Mouse (Mus musculus) midbrain, embryonic 13.5 days (tissue): ENCODE measurements around the gene Foxa2. TPM values are rescaled to one million over a fixed set of nuclear protein-coding genes. Genes with fewer than 3 reads are reported as not detected.

ENCODE experiments used
- ATAC-seq: fragments of 200-750 bp; cut with Nextera tagmentation; 2 replicates; pipeline ENCODE4 v1.8.0; 2017; ENCODE audit warnings: mild to moderate bottlenecking, moderate TSS enrichment, moderate library complexity
- H3K27ac ChIP-seq: fragments of 300-500 bp; sonication (generic); 2 replicates; pipeline ENCODE4 v1.5.1; 2015; ENCODE audit warnings: inconsistent platforms, mild to moderate bottlenecking, moderate library complexity
- H3K27me3 ChIP-seq: fragments of 300-500 bp; sonication (generic); 2 replicates; pipeline ENCODE4 v1.6.1; 2015; ENCODE audit warnings: mild to moderate bottlenecking, inconsistent platforms
- H3K36me3 ChIP-seq: fragments of 300-500 bp; sonication (generic); 2 replicates; pipeline ENCODE4 v1.6.1; 2015; ENCODE audit warnings: mild to moderate bottlenecking, inconsistent platforms
- H3K4me1 ChIP-seq: fragments of 300-500 bp; sonication (generic); replicated peaks from 2 replicates; pipeline ENCODE4 v1.6.1; 2015; ENCODE audit warnings: inconsistent platforms
- H3K4me2 ChIP-seq: fragments of 300-500 bp; sonication (generic); replicated peaks from 2 replicates; pipeline ENCODE4 v1.6.1; 2015; ENCODE audit warnings: moderate library complexity, mild to moderate bottlenecking, inconsistent platforms
- H3K4me3 ChIP-seq: fragments of 300-500 bp; sonication (generic); replicated peaks from 2 replicates; pipeline ENCODE4 v1.5.1; 2015; ENCODE audit warnings: mild to moderate bottlenecking, inconsistent platforms
- H3K9ac ChIP-seq: fragments of 300-500 bp; sonication (generic); replicated peaks from 2 replicates; pipeline ENCODE4 v1.6.1; 2015; ENCODE audit warnings: mild to moderate bottlenecking, inconsistent platforms
- H3K9me3 ChIP-seq: fragments of 300-500 bp; sonication (generic); 2 replicates; pipeline ENCODE4 v1.6.1; 2016; ENCODE audit warnings: mild to moderate bottlenecking, inconsistent platforms
- WGBS: fragments of 180-500 bp; shearing (Covaris S2); methylation state at CpG from one replicate; pipeline ENCODE4 v1.1.7; 2015; 5-methylcytosine and 5-hydroxymethylcytosine counted together
- polyA plus RNA-seq: library from polyadenylated mRNA; unstranded; fragments of >200 nt; fragmentation: Nextera tagmentation; extraction: Ambion mirVana; gene quantifications from 2 replicates; pipeline ENCODE4 v1.2.1, GENCODE M21; 2015

Gene Foxa2
- polyA plus RNA-seq, 1 experiment from 2014 or later = 9.2 TPM

- Histone ChIP-seq H3K4me1 (peaks cover 20% of the 10 kb centered on the region), H3K4me3 (peak overlapping the region; percentile 33), H3K9ac (0 out of 2 replicates have a peak overlapping the region, but pooled peaks have one; percentile 11), H3K9me3 (no peaks in the 10 kb centered on the region), H3K4me2 (peak overlapping the region; percentile 34; the same call in 1 of the 2 replicates), H3K36me3 (no peaks in the 10 kb centered on the region), H3K27ac (peak overlapping the region; percentile 75), H3K27me3 (peaks cover 100% of the 10 kb centered on the region)
- no peak; the same call in 1 of the 2 replicates for ATAC-seq
- WGBS = 1% methylated on average over 25 of the region's 25 CpGs
Observed at GRCm38 (mm10) chr2:148045543-148045936, 1.2 kb downstream of the Foxa2 start.

DNA sequence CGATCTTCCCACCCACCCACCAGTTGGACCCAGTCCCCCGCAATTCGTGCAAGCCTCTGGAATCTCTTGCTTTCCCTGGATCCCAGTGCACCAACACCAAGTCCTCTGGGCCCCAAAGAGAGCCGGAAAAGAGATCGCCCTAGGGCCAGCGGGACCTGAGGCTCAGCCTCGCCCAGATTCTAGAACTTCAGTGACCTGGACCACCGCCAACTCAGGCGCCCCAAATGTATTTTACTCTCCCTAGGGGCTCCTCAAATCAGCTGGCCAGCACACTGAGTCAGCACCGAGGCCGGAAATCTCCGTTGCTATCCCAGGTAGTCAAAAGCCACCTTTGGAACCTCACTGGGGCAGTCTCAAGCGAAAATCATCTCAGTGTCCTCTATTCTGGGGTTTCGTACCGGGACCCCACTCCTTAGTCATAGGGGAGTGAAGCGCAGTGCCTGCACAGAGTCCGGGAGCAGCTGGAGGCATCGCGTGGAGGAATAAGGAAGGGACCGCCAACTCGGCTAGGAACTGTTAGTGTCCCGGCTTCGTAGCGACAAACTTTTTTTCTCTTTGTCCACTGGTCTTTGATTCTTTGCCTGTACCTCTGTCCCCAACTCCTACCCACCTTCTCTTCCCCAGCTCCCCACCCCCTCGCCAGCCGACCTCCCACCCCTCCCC is 1.8 kb downstream of the Foxa2 start:
- Histone ChIP-seq H3K4me2 (peak overlapping the region; percentile 35), H3K9me3 (no peaks in the 10 kb centered on the region), H3K9ac (peak overlapping the region; percentile 49), H3K4me3 (peak overlapping the region; percentile 33), H3K36me3 (no peaks in the 10 kb centered on the region), H3K27ac (peak overlapping the region; percentile 75), H3K4me1 (peaks cover 20% of the 10 kb centered on the region), H3K27me3 (peaks cover 100% of the 10 kb centered on the region)
- WGBS = 0% methylated on average over 26 of the region's 26 CpGs
- no peak for ATAC-seq

GRCm38 (mm10) chr2:148043976-148044876 is 2.5 kb downstream of the Foxa2 start:
- peak overlapping the region; percentile 75 for H3K27ac ChIP-seq
- H3K9me3 ChIP-seq = no peaks in the 10 kb centered on the region
- peak overlapping the region; percentile 33 for H3K4me3 ChIP-seq
- peaks cover 20% of the 10 kb centered on the region for H3K4me1 ChIP-seq
- H3K27me3 ChIP-seq = peaks cover 100% of the 10 kb centered on the region
- H3K36me3 ChIP-seq = no peaks in the 10 kb centered on the region
- H3K9ac ChIP-seq = peak overlapping the region; percentile 49
- no peak for ATAC-seq
- H3K4me2 ChIP-seq = peak overlapping the region; percentile 35
- under 1% methylated on average over 71 of the region's 71 CpGs for WGBS

- H3K9ac ChIP-seq = peak overlapping the region; percentile 49; the same call in 1 of the 2 replicates
- H3K4me2 ChIP-seq = peak overlapping the region; percentile 35
- no peak for ATAC-seq
- peak overlapping the region; percentile 75 for H3K27ac ChIP-seq
- peaks cover 15% of the 10 kb centered on the region for H3K4me1 ChIP-seq
- no peaks in the 10 kb centered on the region for H3K36me3 ChIP-seq
- H3K27me3 ChIP-seq = peaks cover 100% of the 10 kb centered on the region
- 4% methylated on average over 17 of the region's 17 CpGs for WGBS
- peak overlapping the region; percentile 33 for H3K4me3 ChIP-seq
- no peaks in the 10 kb centered on the region for H3K9me3 ChIP-seq
Observed at GRCm38 (mm10) chr2:148043271-148043975, 3.3 kb downstream of the Foxa2 start.

GRCm38 (mm10) chr2:148042126-148042640 is 4.6 kb downstream of the Foxa2 start:
- H3K9me3 ChIP-seq = no peaks in the 10 kb centered on the region
- no peak overlapping the region for H3K9ac ChIP-seq
- no peaks in the 10 kb centered on the region for H3K36me3 ChIP-seq
- no peak overlapping the region for H3K27ac ChIP-seq
- no peak overlapping the region for H3K4me3 ChIP-seq
- peak overlapping the region; percentile 25 for H3K4me2 ChIP-seq
- 8% methylated on average over 3 of the region's 3 CpGs for WGBS
- peaks cover 13% of the 10 kb centered on the region for H3K4me1 ChIP-seq
- no peak for ATAC-seq
- H3K27me3 ChIP-seq = peaks cover 100% of the 10 kb centered on the region

- Histone ChIP-seq H3K9me3 (no peaks in the 10 kb centered on the region), H3K36me3 (no peaks in the 10 kb centered on the region), H3K27ac (peak overlapping the region; percentile 67; the same call in 1 of the 2 replicates), H3K4me1 (peaks cover 13% of the 10 kb centered on the region), H3K27me3 (peaks cover 100% of the 10 kb centered on the region), H3K9ac (no peak overlapping the region), H3K4me3 (no peak overlapping the region), H3K4me2 (peak overlapping the region; percentile 25)
- WGBS = 6% methylated on average over 5 of the region's 5 CpGs
- ATAC-seq = no peak
Observed at GRCm38 (mm10) chr2:148041381-148041780, 5.4 kb downstream of the Foxa2 start.

- Histone ChIP-seq H3K27me3 (peaks cover 100% of the 10 kb centered on the region), H3K9ac (no peak overlapping the region), H3K4me3 (peak overlapping the region; percentile 27; the same call in 1 of the 2 replicates), H3K27ac (peak overlapping the region; percentile 71), H3K4me1 (peaks cover 7% of the 10 kb centered on the region; the same call in 1 of the 2 replicates), H3K4me2 (peak overlapping the region; percentile 25), H3K36me3 (no peaks in the 10 kb centered on the region), H3K9me3 (no peaks in the 10 kb centered on the region)
- no peak for ATAC-seq
- under 1% methylated on average over 37 of the region's 37 CpGs for WGBS
Observed at GRCm38 (mm10) chr2:148040236-148041121, 6.3 kb downstream of the Foxa2 start.

- Histone ChIP-seq H3K9me3 (no peaks in the 10 kb centered on the region), H3K4me3 (peak overlapping the region; percentile 27), H3K4me1 (peaks cover 6% of the 10 kb centered on the region; the same call in 1 of the 2 replicates), H3K27me3 (peaks cover 100% of the 10 kb centered on the region), H3K9ac (peak overlapping the region; percentile 50), H3K4me2 (peak overlapping the region; percentile 25), H3K36me3 (no peaks in the 10 kb centered on the region), H3K27ac (peak overlapping the region; percentile 71)
- WGBS = under 1% methylated on average over 53 of the region's 53 CpGs
- no peak for ATAC-seq
Observed at GRCm38 (mm10) chr2:148039351-148040235, 7.2 kb downstream of the Foxa2 start.

GRCm38 (mm10) chr2:148038366-148039310 is 8.1 kb downstream of the Foxa2 start:
- no peak for ATAC-seq
- Histone ChIP-seq H3K9ac (peak overlapping the region; percentile 50; the same call in 1 of the 2 replicates), H3K27me3 (peaks cover 100% of the 10 kb centered on the region), H3K36me3 (no peaks in the 10 kb centered on the region), H3K4me2 (peak overlapping the region; percentile 25), H3K4me1 (0 out of 2 replicates have a peak, but pooled peaks cover 2% of the 10 kb centered on the region), H3K27ac (peak overlapping the region; percentile 71), H3K9me3 (no peaks in the 10 kb centered on the region), H3K4me3 (peak overlapping the region; percentile 27; the same call in 1 of the 2 replicates)
- WGBS = under 1% methylated on average over 42 of the region's 42 CpGs
